Mouse (Mus musculus) right cerebral cortex, adult 18-20 months (tissue): Measurements from ENCODE around the gene Ankrd11.

Experiments used
- DNase-seq: peaks from one replicate; pipeline ENCODE4 v3.0.0; 2022; ENCODE audit warnings: mixed read lengths

Ankrd11 gene

DNA sequence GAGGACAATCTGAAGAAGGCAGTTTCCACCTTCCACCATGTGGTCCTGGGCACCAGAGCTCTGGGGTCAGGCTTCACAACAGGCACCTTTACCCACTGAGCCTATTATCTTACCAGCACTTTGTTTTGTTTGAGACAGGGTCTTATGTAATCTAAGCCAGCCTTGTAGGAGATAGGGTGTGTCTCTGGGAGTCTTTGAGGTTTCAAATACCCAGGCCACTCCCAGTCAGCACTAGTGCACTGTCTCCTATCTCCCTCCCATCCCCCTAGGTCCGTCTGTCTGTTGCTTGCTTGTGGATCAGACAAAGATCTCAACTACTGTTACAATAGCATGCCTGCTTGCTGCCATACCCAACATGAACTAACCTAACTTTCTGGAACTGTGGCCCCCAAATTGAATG, 81.1 kb downstream of the Ankrd11 start:
- DNase-seq, result no peak

DNA sequence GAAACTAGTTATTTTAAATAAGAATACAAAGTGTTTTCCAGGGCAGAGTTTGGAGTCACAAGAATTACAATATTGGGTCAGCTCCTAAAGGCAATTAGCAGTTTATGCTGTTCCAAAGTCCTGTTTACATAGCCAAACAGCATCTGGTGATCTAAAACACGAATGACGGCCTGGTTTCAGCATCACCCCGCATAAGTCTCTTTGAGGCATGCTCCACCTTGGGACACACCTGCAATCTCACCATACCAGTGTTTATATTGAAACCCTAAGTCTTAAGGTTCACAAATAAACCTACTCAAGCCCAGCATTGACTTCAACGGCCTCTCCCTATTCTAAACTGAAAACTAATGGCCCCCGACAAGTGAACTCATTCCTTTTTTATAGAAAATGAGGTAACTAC, 81.8 kb downstream of the Ankrd11 start:
- no peak for DNase-seq

- no peak for DNase-seq
Measured at GRCm38 (mm10) chr8:122955997-122956396, 86.1 kb downstream of the Ankrd11 start.

DNA sequence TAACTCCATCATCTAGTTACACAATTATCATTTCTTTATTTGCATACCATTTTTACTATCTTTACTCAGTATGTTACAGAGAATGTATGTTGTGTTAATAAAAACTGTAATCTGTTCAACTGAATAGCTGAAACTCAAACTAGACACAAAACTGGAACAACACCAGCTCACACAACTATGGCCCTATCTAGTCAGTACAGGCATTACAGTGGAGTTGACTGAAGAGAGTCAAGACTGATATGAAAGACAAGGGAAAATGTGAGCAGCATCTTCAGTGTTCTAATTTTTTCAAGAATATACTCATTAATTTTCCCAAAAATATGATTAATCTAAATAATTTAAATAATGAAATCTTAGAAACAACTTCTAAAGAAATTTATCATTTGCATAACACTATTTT, 86.9 kb downstream of the Ankrd11 start:
- DNase-seq, result no peak

- DNase-seq, result peak; percentile 46
Measured at GRCm38 (mm10) chr8:122954090-122954799, 87.8 kb downstream of the Ankrd11 start.

DNA sequence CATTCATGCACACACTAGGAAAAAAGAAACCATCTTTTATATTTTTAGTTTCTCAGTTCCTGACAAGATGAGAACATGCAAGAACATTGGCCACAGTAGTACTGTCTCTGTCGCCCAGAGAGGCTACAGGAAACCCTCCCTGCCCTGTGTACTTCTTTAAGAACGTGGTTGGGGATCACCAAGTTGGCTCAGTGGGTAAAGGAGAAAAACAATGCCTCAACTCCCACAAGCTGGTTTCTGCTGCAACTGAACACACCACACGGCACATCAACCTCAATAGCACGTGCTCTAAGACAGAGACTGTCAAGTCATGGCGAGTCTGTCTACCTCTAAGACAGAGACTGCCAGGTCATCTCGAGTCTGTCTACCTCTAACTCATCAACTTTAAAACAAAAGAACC, 89.0 kb downstream of the Ankrd11 start:
- DNase-seq, result no peak

GRCm38 (mm10) chr8:122951456-122951855, 90.6 kb downstream of the Ankrd11 start:
- DNase-seq, result no peak

DNA sequence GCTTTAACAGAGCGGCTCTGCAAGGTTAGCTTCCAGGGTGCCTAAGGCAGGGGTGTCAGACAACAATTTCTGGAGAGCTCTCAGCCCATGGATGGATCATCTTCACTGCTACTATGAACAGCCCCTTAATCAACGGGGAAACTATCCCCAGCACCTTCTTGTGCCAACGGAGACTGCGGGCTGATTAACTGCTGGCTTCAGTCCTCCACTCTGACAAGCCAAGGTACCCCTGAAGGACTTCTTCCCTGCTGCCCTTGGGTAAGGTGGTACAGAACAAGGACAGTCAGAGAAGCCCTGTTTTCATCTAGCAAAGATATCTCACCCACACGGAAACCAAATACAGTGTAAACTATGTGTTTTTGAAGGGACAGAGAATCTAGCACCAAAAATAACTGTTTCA, 92.4 kb downstream of the Ankrd11 start:
- DNase-seq, result no peak

- DNase-seq, result no peak
Measured at GRCm38 (mm10) chr8:122945775-122946174, 96.3 kb downstream of the Ankrd11 start.

DNA sequence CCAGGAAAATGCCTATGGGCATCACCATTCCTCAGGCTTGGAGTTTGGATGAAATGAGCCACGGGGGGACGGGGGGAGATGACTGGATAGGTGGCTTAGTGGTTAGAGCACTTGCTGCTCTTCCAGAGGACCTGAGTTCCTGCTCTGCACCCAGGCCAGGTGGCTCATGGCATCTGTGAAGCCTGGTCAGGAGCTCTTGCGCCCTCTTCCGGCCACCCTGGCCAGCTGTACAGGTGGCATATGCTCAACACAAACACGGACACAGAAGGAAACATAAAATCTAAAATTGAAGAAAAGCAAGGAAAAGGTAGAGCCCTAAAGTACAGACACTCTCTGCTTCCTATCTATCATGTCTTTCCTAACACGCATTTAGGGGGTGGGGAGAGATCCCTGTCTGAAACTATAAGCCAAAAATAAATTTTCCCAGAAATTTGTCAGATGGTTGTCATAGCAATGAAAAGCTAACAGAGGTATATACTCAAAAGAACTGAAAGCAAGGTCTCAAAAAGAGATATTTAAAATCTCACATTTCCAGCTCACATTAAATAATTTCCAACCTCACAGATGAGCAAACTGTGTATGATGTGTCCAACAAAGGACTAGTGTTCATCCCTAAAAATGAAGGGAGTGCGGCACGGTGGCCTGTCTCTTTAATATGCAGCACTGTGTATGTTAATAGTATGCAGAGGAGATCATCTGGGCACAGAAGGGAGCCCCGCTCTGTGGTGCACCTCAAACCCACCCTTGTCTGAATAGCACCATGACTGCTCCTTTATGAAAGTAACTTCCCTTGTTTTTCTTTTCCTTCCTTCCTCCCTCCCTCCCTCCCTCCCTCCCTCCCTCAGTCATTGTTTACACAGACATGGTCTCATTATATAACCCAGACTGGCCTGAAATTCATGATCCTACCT, 99.0 kb downstream of the Ankrd11 start:
- no peak for DNase-seq

- no peak for DNase-seq
Measured at GRCm38 (mm10) chr8:122938591-122938990, 103.5 kb downstream of the Ankrd11 start.

GRCm38 (mm10) chr8:122938170-122938569, 103.9 kb downstream of the Ankrd11 start:
- no peak for DNase-seq

- no peak for DNase-seq
Measured at GRCm38 (mm10) chr8:122937545-122938053, 104.5 kb downstream of the Ankrd11 start.

GRCm38 (mm10) chr8:122935912-122936311, 106.2 kb downstream of the Ankrd11 start:
- no peak for DNase-seq

DNA sequence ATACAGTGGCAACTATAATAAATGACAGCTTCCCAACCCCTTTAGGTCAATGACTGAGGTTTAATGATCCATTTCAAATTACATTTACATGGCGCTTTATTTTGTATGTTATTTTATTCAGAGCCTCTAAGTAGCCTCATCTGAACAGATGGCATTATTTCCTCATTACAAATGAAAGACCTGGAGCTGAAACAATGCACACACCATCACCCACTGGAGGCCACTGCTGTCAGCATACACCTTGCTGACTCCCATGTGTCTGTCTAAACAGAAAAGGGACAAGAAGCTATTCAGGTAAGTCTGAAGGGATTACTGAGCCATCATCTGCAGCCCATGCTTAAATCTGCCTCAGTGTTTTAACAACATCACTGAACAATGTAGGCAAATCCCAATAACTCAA, 107.0 kb downstream of the Ankrd11 start:
- no peak for DNase-seq

DNA sequence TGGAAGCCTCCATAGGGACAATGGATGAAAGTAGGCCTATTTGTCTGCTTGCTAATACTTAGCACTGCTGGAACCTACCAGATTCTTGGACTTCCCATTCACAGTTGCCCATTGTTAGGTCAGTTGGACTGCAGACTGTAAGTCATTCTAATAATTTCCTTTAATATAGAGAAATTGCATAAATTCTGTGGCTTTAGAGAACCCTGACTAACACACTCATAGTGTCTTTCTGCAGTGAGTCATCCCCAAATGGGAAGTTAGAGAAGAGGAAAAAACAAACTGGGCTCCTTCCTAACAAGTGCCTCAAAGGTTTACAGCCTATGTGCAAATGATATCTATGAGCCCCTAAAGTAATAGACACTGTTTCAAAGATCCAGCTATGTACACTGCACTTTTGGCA, 108.1 kb downstream of the Ankrd11 start:
- DNase-seq, result no peak

- no peak for DNase-seq
Measured at GRCm38 (mm10) chr8:122932561-122932959, 109.5 kb downstream of the Ankrd11 start.

GRCm38 (mm10) chr8:122931834-122932560, 110.1 kb downstream of the Ankrd11 start:
- peak; percentile 89 for DNase-seq

GRCm38 (mm10) chr8:122928631-122929224, 113.3 kb downstream of the Ankrd11 start:
- no peak for DNase-seq

DNA sequence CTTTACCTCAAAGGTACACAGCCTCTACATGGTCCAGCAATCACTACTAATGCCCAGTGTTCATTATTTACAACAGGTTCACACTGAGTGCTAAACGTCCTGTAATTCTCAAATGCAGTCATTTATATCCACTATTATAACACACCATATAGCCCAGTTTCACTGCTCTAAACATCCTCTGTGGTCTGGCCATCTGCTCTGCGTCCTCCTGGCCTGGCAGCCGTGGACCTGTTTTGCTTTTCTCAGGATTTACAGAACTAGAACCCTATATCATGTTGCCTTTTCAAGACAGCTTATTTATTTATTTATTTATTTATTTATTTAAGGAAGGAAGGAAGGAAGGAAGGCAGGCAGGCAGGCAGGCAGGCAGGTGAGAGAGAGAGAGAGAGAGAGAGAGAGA, 114.2 kb downstream of the Ankrd11 start:
- DNase-seq, result no peak

DNA sequence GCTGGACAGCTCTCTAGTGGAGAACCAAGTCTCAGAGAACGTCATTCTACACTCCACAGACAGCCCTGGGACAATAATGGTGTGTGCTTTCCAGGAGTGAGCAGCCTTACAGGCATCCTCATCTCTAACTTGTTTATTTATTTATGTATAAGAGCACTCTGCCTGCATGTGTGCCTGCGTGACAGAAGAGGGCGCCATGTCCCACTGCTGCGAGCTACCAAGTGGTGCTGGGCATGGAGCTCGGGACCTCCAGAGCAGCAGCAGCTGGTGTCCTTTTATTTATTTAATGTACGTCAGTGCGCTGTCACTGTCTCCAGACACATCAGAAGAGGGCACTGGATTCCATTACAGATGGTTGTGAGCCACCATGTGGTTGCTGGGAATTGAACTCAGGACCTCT, 115.3 kb downstream of the Ankrd11 start:
- DNase-seq, result no peak

GRCm38 (mm10) chr8:122925939-122926722, 115.9 kb downstream of the Ankrd11 start:
- no peak for DNase-seq
